22 mouse cellular contexts compared by ENCODE assay signal in the genomic region with DNA sequence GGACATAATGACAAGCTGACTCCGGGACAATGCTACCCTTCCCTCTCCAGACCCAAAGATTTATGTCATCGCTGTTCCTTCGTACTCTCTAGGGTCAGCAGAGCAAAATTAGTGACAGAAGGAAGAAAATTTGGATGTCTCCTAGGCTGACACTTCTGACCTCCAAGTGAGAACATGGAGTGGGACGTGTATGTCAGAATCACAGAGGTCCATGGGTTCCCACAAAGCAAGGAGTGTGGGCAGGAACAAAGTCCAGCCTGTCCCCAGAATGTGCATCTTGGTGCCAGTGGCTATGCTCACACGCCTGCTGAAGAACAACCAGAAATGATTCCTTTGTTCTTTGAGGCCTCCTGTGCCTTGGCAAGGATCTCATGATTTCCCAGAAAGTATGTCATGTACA.
"Had no signal": no experiment of that assay in that cellular context is flagged by ENCODE, and none has a peak within 500 bp of the region (broad histone marks: within the 10 kb centered on the region; RNA-seq: fewer than 3 reads in every experiment).

No protein-coding gene starts in this region.

- H3K9me3 ChIP-seq: heart, embryonic 13.5 days; heart, embryonic 15.5 days; hindbrain, embryonic 13.5 days; hindbrain, embryonic 15.5 days; kidney, embryonic 15.5 days; limb, embryonic 13.5 days had no signal

- DNase-seq: gastrocnemius, postnatal 14 days; gastrocnemius, postnatal 36 days; heart, adult 2 months; heart, postnatal 14 days; heart, postnatal 36 days; kidney, adult 11 months; kidney, postnatal 14 days; kidney, postnatal 36 days; left cerebral cortex, postnatal 4 days had no signal

- H3K4me3 ChIP-seq: heart, adult 2 months; heart, embryonic 13.5 days; heart, embryonic 15.5 days; hindbrain, embryonic 13.5 days; hindbrain, embryonic 15.5 days; kidney, embryonic 15.5 days; limb, embryonic 13.5 days; limb, embryonic 15.5 days had no signal

- H3K27ac ChIP-seq: heart, adult 2 months; heart, embryonic 13.5 days; heart, embryonic 15.5 days; hindbrain, embryonic 13.5 days; hindbrain, embryonic 15.5 days; hindbrain, postnatal 0 days; kidney, embryonic 15.5 days; kidney, postnatal 0 days; limb, embryonic 13.5 days; limb, embryonic 15.5 days; liver, embryonic 14.5 days had no signal

- H3K27me3 ChIP-seq: heart, embryonic 13.5 days; heart, embryonic 15.5 days; hindbrain, embryonic 13.5 days; hindbrain, embryonic 15.5 days; kidney, embryonic 15.5 days; limb, embryonic 13.5 days; limb, embryonic 15.5 days had no signal

- H3K4me1 ChIP-seq: heart, embryonic 13.5 days; heart, embryonic 15.5 days; hindbrain, embryonic 13.5 days; kidney, embryonic 15.5 days; limb, embryonic 13.5 days; limb, embryonic 15.5 days had no signal

- H3K4me2 ChIP-seq: heart, embryonic 11.5 days; heart, embryonic 13.5 days; heart, embryonic 15.5 days; hindbrain, embryonic 13.5 days; hindbrain, embryonic 15.5 days; kidney, embryonic 15.5 days; limb, embryonic 13.5 days; limb, embryonic 15.5 days; liver, embryonic 11.5 days had no signal

- H3K9ac ChIP-seq: heart, embryonic 13.5 days; heart, embryonic 15.5 days; hindbrain, embryonic 13.5 days; hindbrain, embryonic 15.5 days; kidney, embryonic 15.5 days; limb, embryonic 13.5 days; limb, embryonic 15.5 days; liver, embryonic 14.5 days had no signal

- ATAC-seq: hindbrain, postnatal 0 days; intestine, embryonic 16.5 days had no signal
